Mouse (Mus musculus): ENCODE results near the gene Ankrd54.
A peak's percentile ranks its signal among the peaks of the same experiment; 100 is the strongest.

Gene Ankrd54

GRCm38 (mm10) chr15:79075658-79076365 is 13.1 kb upstream of the Ankrd54 start:
- no peak for DNase-seq (ENCODE audit: low spot score in 2 of 2)

GRCm38 (mm10) chr15:79074913-79075532 is 12.3 kb upstream of the Ankrd54 start, which contains the start of gene Eif3l:
Gene Eif3l (plus strand): TSS chr15:79075179.
- DNase-seq (ENCODE audit: low spot score in 2 of 2) = peak; percentile 86

GRCm38 (mm10) chr15:79074446-79074845 is 11.8 kb upstream of the Ankrd54 start:
- no peak for DNase-seq (ENCODE audit: low spot score in 2 of 2)

GRCm38 (mm10) chr15:79073752-79074151 is 11.1 kb upstream of the Ankrd54 start:
- DNase-seq (ENCODE audit: low spot score in 2 of 2) = no peak

- DNase-seq (ENCODE audit: low spot score in 2 of 2) = peak; percentile 26 to 41
Measured at GRCm38 (mm10) chr15:79071117-79072039, 8.7 kb upstream of the Ankrd54 start.

GRCm38 (mm10) chr15:79068416-79068815 is 5.7 kb upstream of the Ankrd54 start:
- DNase-seq (ENCODE audit: low spot score in 2 of 2) = no peak

DNA sequence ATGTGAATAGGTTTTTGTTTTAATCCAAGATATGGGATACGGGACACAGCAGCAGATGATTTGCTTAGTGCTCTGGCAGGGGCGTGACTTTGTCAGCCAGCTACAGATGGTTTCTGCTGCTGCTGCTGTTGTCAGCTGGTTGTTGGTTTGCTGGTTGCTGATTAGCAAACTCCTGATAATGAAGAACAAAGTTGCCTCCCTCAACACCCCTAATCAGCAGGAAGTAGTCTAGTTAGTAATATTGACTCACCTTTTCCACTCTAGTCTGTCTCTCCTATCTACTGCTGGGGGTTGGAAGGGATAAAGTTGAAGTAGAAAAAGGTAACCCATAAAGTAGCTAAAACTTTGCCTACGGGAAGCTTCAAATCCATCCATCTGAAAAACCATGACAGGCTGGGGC is 4.9 kb upstream of the Ankrd54 start:
- DNase-seq (ENCODE audit: low spot score in 2 of 2) = no peak

DNA sequence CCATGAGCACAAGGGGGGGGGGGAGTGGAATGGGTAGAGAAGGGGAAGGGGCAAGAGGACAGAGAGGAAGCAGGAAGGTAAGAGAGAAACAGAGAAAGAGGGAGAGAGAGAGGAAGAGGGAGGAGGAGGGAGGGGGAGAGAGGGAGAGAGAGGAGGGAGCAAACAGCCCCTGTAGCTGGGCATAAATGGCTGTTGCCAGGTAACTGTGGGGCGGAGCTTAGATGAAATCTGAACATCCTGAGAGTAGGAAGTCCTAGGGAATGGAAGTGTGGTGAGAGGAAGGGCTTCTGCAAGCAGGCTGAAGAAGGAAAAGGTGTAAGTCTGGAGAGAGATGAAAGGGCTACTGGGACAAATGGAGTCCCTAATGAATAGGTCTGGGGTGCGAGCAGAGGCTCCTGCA is 3.6 kb upstream of the Ankrd54 start:
- no peak for DNase-seq (ENCODE audit: low spot score in 2 of 2)

- DNase-seq (ENCODE audit: low spot score in 2 of 2) = no peak
Measured at GRCm38 (mm10) chr15:79065086-79065770, 2.5 kb upstream of the Ankrd54 start.

GRCm38 (mm10) chr15:79063160-79063740 is 557 bp upstream of the Ankrd54 start:
- DNase-seq (ENCODE audit: low spot score in 2 of 2) = no peak

DNA sequence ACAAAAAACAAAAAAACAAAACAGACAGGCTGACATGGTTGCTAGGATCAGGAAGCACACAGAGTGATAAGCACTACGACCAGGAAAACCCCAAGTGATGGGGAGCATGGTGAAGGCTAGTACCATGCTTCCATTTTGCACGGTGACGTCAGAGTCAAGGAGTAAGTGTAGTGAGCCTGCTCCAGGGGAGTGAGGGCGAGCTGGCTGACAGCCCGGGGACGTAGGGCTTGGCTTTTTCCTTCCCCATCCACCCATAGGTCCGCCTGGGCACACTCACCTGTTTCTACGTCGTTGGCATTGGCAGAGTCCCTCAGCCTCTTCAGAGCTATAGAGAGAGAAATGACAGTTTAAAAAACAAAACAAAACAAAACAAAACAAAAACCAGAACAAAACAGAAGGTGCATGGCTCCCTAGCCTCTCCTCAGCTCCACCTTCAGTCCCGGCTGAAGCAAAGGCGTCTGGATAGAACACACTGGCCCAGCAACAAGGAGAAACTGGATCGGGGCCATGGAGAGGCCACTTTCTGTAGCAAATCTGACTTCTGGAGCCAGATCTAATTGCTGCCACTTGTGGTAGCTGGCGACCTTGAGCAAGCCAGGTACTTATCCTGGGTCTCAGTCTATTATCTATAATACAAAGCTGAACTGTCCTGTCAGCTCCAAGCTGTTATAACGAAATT is 1.7 kb downstream of the Ankrd54 start:
- no peak for DNase-seq (ENCODE audit: low spot score in 2 of 2)

- no peak for DNase-seq (ENCODE audit: low spot score in 2 of 2)
Measured at GRCm38 (mm10) chr15:79057850-79058249, 4.8 kb downstream of the Ankrd54 start.

- DNase-seq (ENCODE audit: low spot score in 2 of 2) = no peak
Measured at GRCm38 (mm10) chr15:79056601-79057000, 6.1 kb downstream of the Ankrd54 start.

DNA sequence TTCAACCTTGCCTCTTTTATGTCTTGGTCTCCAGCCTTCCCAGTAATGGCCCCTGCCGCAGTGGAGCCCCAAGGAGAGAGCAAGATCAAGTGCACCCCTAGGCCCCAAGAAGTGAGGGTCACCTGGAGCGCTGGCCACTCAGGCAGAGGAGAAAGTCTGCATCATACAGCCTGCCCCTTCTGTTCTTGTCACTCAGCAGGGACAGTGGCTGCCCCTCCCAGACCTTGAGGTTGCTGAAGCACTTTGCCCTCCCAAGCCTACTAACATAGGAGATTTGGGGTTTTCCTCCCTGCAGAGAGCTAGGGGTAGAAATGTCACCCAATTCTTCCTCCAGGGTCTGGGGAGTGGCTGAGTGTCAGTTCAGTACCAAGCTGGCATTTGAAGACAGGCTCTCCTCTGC is 10.3 kb downstream of the Ankrd54 start:
- no peak for DNase-seq (ENCODE audit: low spot score in 2 of 2)

- DNase-seq (ENCODE audit: low spot score in 2 of 2) = no peak
Measured at GRCm38 (mm10) chr15:79051461-79052360, 11.0 kb downstream of the Ankrd54 start.

DNA sequence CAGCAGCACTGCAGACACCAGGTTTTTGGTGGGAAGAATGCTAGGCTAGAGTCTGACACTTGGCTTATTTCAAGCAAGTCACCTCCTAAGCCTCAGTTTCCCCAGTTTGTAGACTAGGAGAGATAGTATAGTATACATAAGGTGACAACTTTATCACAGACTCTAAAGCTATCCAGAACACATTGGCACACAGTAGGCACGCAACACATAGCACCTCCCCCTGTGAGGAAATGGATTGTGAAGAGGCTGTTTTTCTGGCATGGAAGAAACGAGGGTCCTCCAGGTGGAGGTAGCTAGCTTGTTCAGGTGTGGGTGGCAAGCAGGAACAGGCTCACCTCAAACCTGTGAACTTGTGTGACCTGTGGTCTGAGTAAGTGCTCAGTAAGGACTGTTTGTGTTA is 11.7 kb downstream of the Ankrd54 start:
- no peak for DNase-seq (ENCODE audit: low spot score in 2 of 2)

DNA sequence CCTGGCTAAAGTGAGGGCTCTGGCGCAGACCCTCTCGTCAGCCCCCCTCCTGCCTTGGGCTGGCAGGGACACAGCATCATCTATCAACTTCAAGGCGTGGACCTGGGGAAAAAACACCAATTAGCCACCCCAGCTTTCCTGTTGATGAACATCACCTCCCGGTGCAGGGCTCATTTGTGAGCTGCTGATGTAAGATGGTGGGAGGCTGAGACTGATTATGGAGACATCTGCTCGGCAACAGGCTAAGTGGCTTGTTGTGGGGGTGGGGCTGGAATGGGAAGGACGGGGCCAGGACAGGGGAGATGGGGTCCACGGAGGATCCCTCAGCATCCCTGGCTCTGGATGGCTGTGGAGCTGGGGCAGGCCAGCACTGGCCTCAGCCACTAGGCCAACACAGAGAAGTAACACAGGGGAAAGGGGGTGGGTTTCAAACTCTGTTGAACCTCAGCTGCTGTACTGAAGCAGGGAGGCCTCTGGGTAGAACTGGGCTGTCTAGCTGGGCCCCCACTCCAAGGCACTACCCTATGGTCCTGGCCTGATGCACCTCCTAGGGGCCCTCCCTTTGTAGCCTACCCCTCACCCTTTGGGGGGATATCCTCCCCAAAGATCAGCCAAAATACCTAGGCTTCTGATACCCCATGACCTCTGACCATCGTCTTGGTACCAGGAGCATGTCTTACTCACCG is 12.4 kb downstream of the Ankrd54 start:
- no peak for DNase-seq (ENCODE audit: low spot score in 2 of 2)

GRCm38 (mm10) chr15:79048186-79048585 is 14.5 kb downstream of the Ankrd54 start:
- no peak for DNase-seq (ENCODE audit: low spot score in 2 of 2)

GRCm38 (mm10) chr15:79044837-79045236 is 17.9 kb downstream of the Ankrd54 start:
- DNase-seq (ENCODE audit: low spot score in 2 of 2) = no peak

Data from heart, adult 9 months (tissue).